Mouse (Mus musculus) cortical plate, adult 2 months (tissue): Measurements from ENCODE around the gene Gm21987.

Source experiments
- CTCF ChIP-seq: fragments of 200-500 bp; IDR thresholded peaks from 2 replicates; pipeline ENCODE4 v1.5.1; 2011; ENCODE audit warnings: mild to moderate bottlenecking, control low read depth, low read length; ENCODE audit not compliant: insufficient read depth; ENCODE audit errors: extremely low read depth
- POLR2A ChIP-seq: fragments of 200-500 bp; IDR thresholded peaks from 2 replicates; pipeline ENCODE4 v1.6.1; 2011; ENCODE audit warnings: mild to moderate bottlenecking, low read length, control low read depth; ENCODE audit not compliant: insufficient read depth; ENCODE audit errors: extremely low read depth

GRCm38 (mm10) chr16:38321452-38321935 is 25.3 kb upstream of the Gm21987 start:
- TF ChIP-seq CTCF = peak; percentile 63
- TF ChIP-seq POLR2A = no peak
